Mouse (Mus musculus): ENCODE data around the gene Fam53b. TPM values are rescaled to one million over a fixed set of nuclear protein-coding genes. Genes with fewer than 3 reads are reported as not detected.
"Not testable (repeated sequence)": the region's sequence is repeated elsewhere in the genome, so short reads cannot be mapped to it uniquely, and the experiment has no call there.

The Fam53b gene
- polyA plus RNA-seq, 1 experiment from 2014 or later, result 21.0 TPM

- ATAC-seq (ENCODE audit: low read depth) (no peak), DNase-seq (ENCODE audit: low spot score) (peak; percentile 40)
- no peaks in the 10 kb centered on the region for H3K9me3 ChIP-seq (ENCODE audit: control insufficient read depth, low read length)
- H3K4me3 ChIP-seq (ENCODE audit: low read depth, low read length), result no peak overlapping the region
- H3K9ac ChIP-seq (ENCODE audit: low read depth, low read length), result no peak overlapping the region
- no peaks in the 10 kb centered on the region for H3K27me3 ChIP-seq (replicated peaks; ENCODE audit: control insufficient read depth, insufficient read depth, low read length)
- WGBS, result 78% methylated on average over 2 of the region's 2 CpGs
- H3K4me1 ChIP-seq (ENCODE audit: control insufficient read depth, insufficient read depth, low read length), result no peaks in the 10 kb centered on the region
- H3K4me2 ChIP-seq (ENCODE audit: low read depth, low read length), result no peak overlapping the region
- H3K27ac ChIP-seq (replicated peaks; ENCODE audit: low read depth, low read length), result no peak overlapping the region
- H3K36me3 ChIP-seq (ENCODE audit: control insufficient read depth, insufficient read depth, low read length), result no peaks in the 10 kb centered on the region
These were observed 145.1 kb downstream of the Fam53b start for GRCm38 (mm10) chr7:132668604-132669003.

- Histone ChIP-seq H3K27ac (replicated peaks; ENCODE audit: low read depth, low read length) (no peak overlapping the region), H3K4me3 (ENCODE audit: low read depth, low read length) (no peak overlapping the region), H3K4me2 (ENCODE audit: low read depth, low read length) (no peak overlapping the region), H3K4me1 (ENCODE audit: control insufficient read depth, insufficient read depth, low read length) (no peaks in the 10 kb centered on the region), H3K27me3 (replicated peaks; ENCODE audit: control insufficient read depth, insufficient read depth, low read length) (no peaks in the 10 kb centered on the region), H3K9me3 (ENCODE audit: control insufficient read depth, low read length) (no peaks in the 10 kb centered on the region), H3K9ac (ENCODE audit: low read depth, low read length) (no peak overlapping the region), H3K36me3 (ENCODE audit: control insufficient read depth, insufficient read depth, low read length) (no peaks in the 10 kb centered on the region)
- WGBS, result 76% methylated on average over 4 of the region's 4 CpGs
- DNase-seq (ENCODE audit: low spot score) (no peak), ATAC-seq (ENCODE audit: low read depth) (no peak)
These were observed 147.2 kb downstream of the Fam53b start for GRCm38 (mm10) chr7:132666516-132666915.

GRCm38 (mm10) chr7:132665664-132666382 lies 147.9 kb downstream of the Fam53b start:
- no peak overlapping the region for H3K27ac ChIP-seq (replicated peaks; ENCODE audit: low read depth, low read length)
- H3K4me2 ChIP-seq (ENCODE audit: low read depth, low read length), result no peak overlapping the region
- no peak for ATAC-seq (ENCODE audit: low read depth)
- no peak overlapping the region for H3K4me3 ChIP-seq (ENCODE audit: low read depth, low read length)
- H3K9ac ChIP-seq (ENCODE audit: low read depth, low read length), result no peak overlapping the region
- no peaks in the 10 kb centered on the region for H3K9me3 ChIP-seq (ENCODE audit: control insufficient read depth, low read length)
- WGBS, result 38% methylated on average over 7 of the region's 8 CpGs
- H3K27me3 ChIP-seq (replicated peaks; ENCODE audit: control insufficient read depth, insufficient read depth, low read length), result no peaks in the 10 kb centered on the region
- DNase-seq (ENCODE audit: low spot score), result no peak
- peaks cover 2% of the 10 kb centered on the region; the same call in 1 of the 2 replicates for H3K4me1 ChIP-seq (ENCODE audit: control insufficient read depth, insufficient read depth, low read length)
- H3K36me3 ChIP-seq (ENCODE audit: control insufficient read depth, insufficient read depth, low read length), result no peaks in the 10 kb centered on the region

- 67% methylated on average over 5 of the region's 6 CpGs for WGBS
- Histone ChIP-seq H3K4me2 (ENCODE audit: low read depth, low read length) (no peak overlapping the region), H3K36me3 (ENCODE audit: control insufficient read depth, insufficient read depth, low read length) (no peaks in the 10 kb centered on the region)
These were observed 148.9 kb downstream of the Fam53b start for GRCm38 (mm10) chr7:132664815-132665214.

GRCm38 (mm10) chr7:132662831-132663230 lies 150.9 kb downstream of the Fam53b start:
- H3K27ac ChIP-seq (replicated peaks; ENCODE audit: low read depth, low read length); H3K36me3 ChIP-seq (ENCODE audit: control insufficient read depth, insufficient read depth, low read length); H3K27me3 ChIP-seq (replicated peaks; ENCODE audit: control insufficient read depth, insufficient read depth, low read length); H3K4me2 ChIP-seq (ENCODE audit: low read depth, low read length); H3K9ac ChIP-seq (ENCODE audit: low read depth, low read length); H3K9me3 ChIP-seq (ENCODE audit: control insufficient read depth, low read length); DNase-seq (ENCODE audit: low spot score); ATAC-seq (ENCODE audit: low read depth); H3K4me3 ChIP-seq (ENCODE audit: low read depth, low read length): not testable (repeated sequence)
- H3K4me1 ChIP-seq (ENCODE audit: control insufficient read depth, insufficient read depth, low read length), result peaks cover 29% of the 10 kb centered on the region
- WGBS, result 56% methylated on average over 6 of the region's 6 CpGs

More at GRCm38 (mm10) chr7:132664815-132665214, 148.9 kb downstream of the Fam53b start:
- no peak overlapping the region for H3K4me3 ChIP-seq (ENCODE audit: low read depth, low read length)
- H3K9me3 ChIP-seq (ENCODE audit: control insufficient read depth, low read length), result no peaks in the 10 kb centered on the region
- no peak overlapping the region for H3K9ac ChIP-seq (ENCODE audit: low read depth, low read length)
- ATAC-seq (ENCODE audit: low read depth) (no peak), DNase-seq (ENCODE audit: low spot score) (no peak)
- no peaks in the 10 kb centered on the region for H3K27me3 ChIP-seq (replicated peaks; ENCODE audit: control insufficient read depth, insufficient read depth, low read length)
- H3K4me1 ChIP-seq (ENCODE audit: control insufficient read depth, insufficient read depth, low read length), result peaks cover 10% of the 10 kb centered on the region
- H3K27ac ChIP-seq (replicated peaks; ENCODE audit: low read depth, low read length), result no peak overlapping the region

Other genes starting within 250 kb of the Fam53b start
- 268 and 274 TPM in 2 replicates for gene Oat, start 237.5 kb downstream of the Fam53b start, polyA plus RNA-seq (2014; fragmentation: Nextera tagmentation; extraction: Ambion mirVana)
- gene Nkx1-2, start 214.2 kb downstream of the Fam53b start, polyA plus RNA-seq (2014; fragmentation: Nextera tagmentation; extraction: Ambion mirVana), result not detected in 2 replicates
- 14.3 and 20.7 TPM in 2 replicates for gene Lhpp, start 203.2 kb downstream of the Fam53b start, polyA plus RNA-seq (2014; fragmentation: Nextera tagmentation; extraction: Ambion mirVana)
- 58.5 and 62.2 TPM in 2 replicates for gene Eef1akmt2, start 38.8 kb upstream of the Fam53b start, polyA plus RNA-seq (2014; fragmentation: Nextera tagmentation; extraction: Ambion mirVana)
- 38.7 and 39.2 TPM in 2 replicates for gene Abraxas2, start 45.3 kb upstream of the Fam53b start, polyA plus RNA-seq (2014; fragmentation: Nextera tagmentation; extraction: Ambion mirVana)
- 15.2 and 19.3 TPM in 2 replicates for gene Zranb1, start 117.3 kb upstream of the Fam53b start, polyA plus RNA-seq (2014; fragmentation: Nextera tagmentation; extraction: Ambion mirVana)

Data from embryonic facial prominence, embryonic 14.5 days (tissue).